Mouse (Mus musculus) c-Kit-positive CD71-positive TER-119-negative erythroid progenitor cells, embryonic 14.5 days (primary cell): ENCODE measurements around the gene Syt2.

Experiments used
- DNase-seq: peaks from one replicate; pipeline ENCODE4 v3.0.0-alpha.2; 2013; ENCODE audit warnings: low read depth

The Syt2 gene

GRCm38 (mm10) chr1:134646261-134646962 is at the start of gene Syt2:
TSS of gene Syt2 (plus strand) at chr1:134646677.
- DNase-seq: no peak

DNA sequence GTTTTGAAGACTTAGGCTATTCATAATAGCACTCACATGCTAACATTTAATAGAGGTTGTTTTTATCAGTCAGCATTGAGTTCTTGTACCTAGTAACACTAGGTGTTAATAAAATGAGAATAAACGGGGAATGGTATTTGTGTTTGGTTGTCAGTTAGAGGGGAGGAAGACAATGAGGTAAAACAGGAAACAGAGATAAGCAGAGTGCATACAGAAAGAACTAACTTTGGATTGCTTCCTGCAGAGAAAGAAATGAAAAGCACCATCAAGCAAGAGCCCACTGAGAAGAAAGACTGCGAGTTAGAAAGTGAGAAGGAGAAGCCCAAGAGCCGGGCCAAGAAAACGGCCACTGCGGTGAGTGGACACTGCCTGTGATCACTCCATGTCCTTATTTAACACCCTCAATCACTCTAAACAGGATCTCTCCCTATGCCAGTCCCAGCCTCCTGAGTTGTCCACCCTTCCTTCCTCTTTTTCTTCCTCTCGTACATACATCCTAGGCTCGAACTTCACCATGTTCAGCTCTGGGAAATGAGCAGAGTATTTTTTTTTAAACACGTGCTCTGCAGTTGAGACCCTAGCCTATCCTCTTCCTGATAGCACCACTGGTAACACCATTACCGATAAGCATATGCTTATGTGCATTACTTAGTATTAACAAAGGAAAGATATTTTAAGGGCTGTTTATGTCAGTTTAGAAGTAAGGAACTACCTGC is 49.0 kb upstream of the Syt2 start:
- no peak for DNase-seq

DNA sequence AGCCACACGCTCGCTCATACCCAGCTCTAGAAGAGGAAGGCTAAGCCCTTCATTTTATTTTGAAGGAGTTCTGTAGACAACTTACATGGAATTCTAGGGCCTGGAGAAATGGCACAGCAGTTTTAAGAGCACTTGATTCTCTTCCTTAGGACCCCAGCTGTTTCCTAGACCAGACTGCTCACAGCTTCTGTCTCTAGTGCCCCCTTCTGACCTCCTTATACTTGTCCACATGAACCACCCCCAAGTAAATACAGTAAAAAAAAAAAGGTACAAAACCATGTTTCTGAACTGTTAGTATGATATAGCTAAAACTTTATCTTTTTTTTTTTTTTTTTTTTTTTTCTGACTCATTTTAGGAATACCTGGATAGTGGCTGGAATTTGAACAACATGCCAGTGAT is 42.4 kb upstream of the Syt2 start:
- no peak for DNase-seq

DNA sequence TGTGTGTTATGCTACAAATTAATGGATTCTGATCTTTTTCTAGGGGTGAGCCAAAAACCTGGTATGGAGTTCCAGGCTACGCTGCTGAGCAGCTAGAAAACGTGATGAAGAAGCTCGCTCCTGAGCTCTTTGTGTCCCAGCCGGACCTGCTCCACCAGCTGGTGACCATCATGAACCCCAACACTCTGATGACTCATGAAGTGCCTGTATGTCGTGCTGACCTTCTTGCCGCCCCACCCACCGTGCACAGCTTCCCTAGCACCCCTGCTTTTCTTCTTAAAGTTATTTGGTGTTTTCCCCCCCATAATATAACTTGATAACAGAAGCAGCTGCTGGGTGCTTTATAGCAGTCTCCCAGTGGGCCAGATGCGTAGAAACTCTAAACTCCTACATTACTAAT is 40.8 kb upstream of the Syt2 start:
- no peak for DNase-seq

DNA sequence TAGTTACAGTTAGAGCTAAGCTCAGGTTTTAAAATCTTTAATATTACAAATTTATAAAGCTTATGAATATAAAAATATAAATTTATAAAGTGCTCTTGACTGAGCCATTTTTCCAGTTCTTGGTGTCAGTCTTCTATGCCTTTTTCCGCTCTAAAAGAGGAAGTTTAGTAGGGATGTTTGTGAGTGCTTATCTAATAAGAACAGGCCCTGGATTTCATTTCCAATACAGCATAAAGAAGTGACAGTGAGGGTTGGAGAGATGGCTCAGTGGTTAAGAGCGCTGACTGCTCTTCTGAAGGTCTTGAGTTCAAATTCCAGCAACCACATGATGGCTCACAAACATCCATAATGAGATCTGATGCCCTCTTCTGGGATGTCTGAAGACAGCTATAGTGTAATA is 40.1 kb upstream of the Syt2 start:
- DNase-seq: no peak

DNA sequence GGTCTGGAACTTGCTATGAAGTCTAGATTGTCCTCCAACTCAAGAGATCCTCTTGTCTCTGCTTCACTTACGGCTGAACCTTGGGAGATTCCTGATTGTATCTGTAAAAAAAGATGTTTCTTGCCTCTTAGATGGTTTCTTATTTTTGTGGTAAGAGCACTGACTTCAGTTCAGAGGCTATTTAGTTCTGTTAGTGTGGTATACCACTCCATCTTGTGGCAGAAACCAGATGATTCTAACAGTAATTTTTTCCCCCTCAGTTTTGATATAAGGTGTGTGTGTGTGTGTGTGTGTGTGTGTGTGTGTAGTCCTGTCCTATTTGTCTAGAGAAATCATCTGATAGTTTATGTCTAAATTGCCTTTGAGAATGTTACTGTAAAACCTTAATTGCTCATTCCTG is 39.2 kb upstream of the Syt2 start:
- DNase-seq: no peak

- no peak for DNase-seq
Observed at GRCm38 (mm10) chr1:134609172-134609571, 37.3 kb upstream of the Syt2 start.

DNA sequence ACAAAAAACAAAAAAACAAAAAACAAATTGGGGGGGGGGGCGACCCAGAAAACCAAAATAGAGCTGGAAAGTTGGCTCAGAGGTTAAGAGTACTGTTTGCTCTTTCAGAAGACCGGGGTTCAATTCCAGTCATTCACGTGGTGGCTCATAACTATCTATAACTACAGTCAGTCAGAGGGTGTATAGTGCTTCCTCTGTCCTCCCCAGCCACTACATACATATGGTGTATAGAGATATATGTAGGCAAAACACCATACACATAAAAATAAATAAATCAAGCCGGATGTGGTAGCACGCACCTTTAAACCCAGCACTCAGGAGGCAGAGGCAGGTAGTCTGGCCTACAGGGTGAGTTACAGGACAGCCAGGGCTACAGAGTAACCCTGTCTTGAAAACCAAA is 31.9 kb upstream of the Syt2 start:
- no peak for DNase-seq

- peak; percentile 63 for DNase-seq
Observed at GRCm38 (mm10) chr1:134614988-134615387, 31.5 kb upstream of the Syt2 start.

DNA sequence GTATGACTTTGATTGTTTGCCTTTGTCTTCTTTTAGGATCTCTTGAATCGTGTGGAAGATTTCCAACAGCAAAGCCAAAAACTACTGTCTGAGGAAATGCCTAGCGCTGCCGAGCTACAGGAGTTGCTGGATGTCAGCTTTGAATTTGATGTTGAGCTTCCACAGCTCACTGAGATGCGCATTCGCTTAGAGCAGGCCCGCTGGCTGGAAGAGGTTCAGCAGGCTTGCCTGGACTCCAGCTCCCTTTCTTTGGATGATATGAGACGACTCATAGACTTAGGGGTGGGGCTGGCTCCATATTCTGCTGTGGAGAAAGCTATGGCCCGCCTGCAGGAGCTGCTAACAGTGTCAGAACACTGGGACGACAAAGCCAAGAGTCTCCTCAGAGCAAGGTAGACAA is 28.8 kb upstream of the Syt2 start:
- no peak for DNase-seq

- no peak for DNase-seq
Observed at GRCm38 (mm10) chr1:134625325-134625724, 21.2 kb upstream of the Syt2 start.

DNA sequence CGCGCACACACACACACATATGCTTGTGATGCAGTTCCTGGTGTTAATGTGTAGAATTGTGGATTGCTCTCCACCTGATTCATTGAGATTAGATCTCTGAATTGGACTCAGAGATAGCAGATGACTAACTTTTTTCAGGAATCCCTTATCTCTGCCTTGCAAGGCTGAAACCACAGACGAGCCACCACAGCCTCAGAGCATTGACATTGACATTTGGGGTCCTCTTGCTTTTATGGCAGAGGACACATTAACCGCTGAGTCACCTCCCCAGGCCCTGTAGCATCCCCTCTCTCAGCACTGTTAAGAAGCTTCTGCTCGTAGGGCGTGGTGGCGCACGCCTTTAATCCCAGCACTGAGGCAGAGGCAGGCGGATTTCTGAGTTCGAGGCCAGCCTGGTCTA is 17.0 kb upstream of the Syt2 start:
- no peak for DNase-seq

- no peak for DNase-seq
Observed at GRCm38 (mm10) chr1:134634296-134634695, 12.2 kb upstream of the Syt2 start.

DNA sequence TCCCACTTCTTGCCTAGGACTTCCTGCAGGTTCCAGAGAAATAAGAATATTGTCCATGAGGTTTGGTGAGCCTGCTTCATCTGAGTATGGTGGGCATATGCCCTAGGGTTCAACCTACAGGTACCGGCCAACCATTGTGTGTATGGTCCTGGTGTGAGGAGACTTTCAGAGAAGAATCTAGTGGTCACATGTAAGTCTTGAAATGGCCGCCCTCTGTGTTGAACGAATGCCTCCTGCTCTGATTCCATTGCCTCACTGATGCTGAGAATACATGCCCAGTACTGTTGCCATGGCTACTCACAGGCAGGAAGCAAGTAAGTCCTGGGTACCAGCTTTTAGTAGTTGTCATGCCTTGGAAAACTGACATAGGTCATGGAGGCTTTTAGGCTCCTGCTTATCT is 10.2 kb upstream of the Syt2 start:
- no peak for DNase-seq

GRCm38 (mm10) chr1:134636684-134637083 is 9.8 kb upstream of the Syt2 start:
- DNase-seq: no peak

DNA sequence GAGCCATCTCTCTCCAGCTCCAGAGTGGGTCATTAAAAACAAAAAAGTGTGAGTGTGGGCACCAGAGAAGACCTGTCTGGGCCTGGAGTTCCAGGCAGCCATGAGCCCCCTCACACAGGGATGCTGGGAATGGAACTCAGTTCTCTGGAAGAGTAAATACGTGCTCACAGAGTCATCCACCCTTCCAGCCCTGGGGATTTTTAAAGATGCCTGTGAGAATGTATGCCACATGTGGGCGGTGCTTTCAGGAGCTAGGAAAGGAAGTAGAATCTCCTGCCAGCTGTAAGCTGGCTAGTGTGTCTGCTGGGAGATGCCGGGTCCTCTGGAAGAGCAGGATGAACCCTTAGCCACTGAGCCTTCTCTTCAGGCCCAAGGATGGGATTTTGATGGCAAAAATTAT is 8.4 kb upstream of the Syt2 start:
- DNase-seq: no peak

- DNase-seq: no peak
Observed at GRCm38 (mm10) chr1:134638522-134638921, 8.0 kb upstream of the Syt2 start.

- DNase-seq: no peak
Observed at GRCm38 (mm10) chr1:134639460-134639859, 7.0 kb upstream of the Syt2 start.

- DNase-seq: no peak
Observed at GRCm38 (mm10) chr1:134641507-134641906, 5.0 kb upstream of the Syt2 start.

DNA sequence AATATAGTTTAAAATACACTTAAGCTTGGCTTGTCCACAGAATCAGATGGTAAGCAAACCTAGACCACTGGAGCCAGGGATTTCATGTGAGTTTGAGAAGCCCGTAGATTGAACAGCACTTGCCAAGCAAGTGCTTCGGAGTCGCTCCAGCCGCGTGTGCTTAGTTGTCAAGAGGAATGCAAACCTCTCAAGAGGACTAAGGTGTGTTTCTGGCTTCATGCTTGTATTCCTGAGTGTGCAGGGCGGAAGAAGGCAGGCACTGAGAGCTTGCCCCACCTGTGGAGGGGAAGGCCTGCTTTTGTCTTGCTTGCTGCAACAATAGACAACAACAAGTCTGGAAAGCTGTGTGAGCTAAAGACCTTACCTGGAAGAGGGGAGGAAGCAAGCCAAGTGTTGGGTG is 2.8 kb upstream of the Syt2 start:
- no peak for DNase-seq

DNA sequence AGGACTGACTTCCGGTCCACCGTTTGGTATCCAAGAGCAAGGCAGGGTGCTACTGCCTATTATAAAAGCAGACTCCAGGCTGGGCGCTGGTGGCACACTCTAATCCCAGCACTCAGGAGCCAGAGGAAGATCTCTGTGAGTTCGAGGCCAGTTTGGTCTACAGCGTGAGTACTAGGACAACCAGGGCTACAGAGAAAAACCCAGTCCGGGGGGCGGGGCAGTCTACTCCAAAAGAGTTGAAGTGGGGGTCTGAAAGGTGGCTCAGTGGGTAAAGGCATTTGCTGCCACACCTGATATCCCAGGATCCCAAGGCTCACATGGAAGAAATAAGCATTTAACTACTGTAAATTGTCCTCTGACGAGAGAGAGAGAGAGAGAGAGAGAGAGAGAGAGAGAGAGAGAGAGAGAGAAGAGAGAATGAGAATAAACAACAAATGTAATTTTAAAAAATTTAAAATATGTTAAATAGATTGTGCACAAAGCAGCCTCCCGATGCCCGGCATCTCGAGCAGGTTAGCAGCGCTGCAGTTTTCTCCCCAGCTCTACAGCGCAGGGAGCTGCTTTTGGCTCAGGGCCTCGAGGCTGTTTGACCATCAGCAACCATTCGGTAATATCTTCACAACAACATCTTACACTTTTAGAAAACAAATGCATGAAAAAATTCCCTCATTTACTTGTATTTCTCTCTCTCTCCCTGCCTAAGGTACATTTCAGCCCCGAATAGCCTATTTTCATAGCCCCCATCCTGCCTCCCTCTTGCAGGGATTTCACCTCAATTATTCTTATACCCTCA is 873 bp upstream of the Syt2 start:
- DNase-seq: no peak

- no peak for DNase-seq
Observed at GRCm38 (mm10) chr1:134646963-134647282, 446 bp downstream of the Syt2 start.

DNA sequence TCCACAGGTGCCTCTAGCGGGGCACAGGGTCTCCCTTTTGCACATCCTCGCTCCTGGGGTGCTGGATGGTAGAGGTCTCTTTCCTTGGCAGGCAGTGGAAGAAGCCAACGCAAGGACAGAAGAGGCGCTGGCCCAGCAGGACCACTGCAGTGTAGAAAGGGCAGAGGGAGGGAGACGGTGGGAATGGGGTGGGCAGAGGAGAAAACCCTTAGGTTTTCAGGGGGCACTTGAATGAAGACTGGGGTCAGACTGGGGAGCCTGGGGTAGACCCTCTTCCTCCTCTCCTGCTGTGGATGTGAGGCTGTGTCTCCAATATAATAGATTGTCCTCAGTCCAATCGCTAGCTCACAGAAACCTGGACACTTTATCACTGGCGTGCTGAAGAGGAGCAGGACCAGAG is 1.1 kb downstream of the Syt2 start:
- DNase-seq: no peak
